ENCODE assay signal across 18 mouse cellular contexts in genomic region chr5:139572526-139572925, GRCm38 (mm10). TPM values are rescaled to one million over a fixed set of nuclear protein-coding genes. Genes with fewer than 3 reads are reported as not detected.
A peak's percentile ranks its signal among the peaks of the same experiment; 100 is the strongest.
DNase-seq lines count a peak whose midpoint lies in the region; ATAC-seq lines count a peak whose summit lies in the region.
"Had no signal": no experiment of that assay in that cellular context is flagged by ENCODE, and none has a peak within 500 bp of the region (broad histone marks: within the 10 kb centered on the region; RNA-seq: fewer than 3 reads in every experiment).

No protein-coding gene starts in this region.

- H3K9ac ChIP-seq in kidney, embryonic 16.5 days (replicated peaks; ENCODE audit: low read length): no peak overlapping the region
- no peak overlapping the region for H3K9ac ChIP-seq in midbrain, embryonic 12.5 days (replicated peaks)
- no peak overlapping the region for H3K9ac ChIP-seq in midbrain, embryonic 15.5 days
- no peak overlapping the region for H3K9ac ChIP-seq in neural tube, embryonic 11.5 days (ENCODE audit: low read length)
- H3K9ac ChIP-seq: hindbrain, embryonic 14.5 days; liver, postnatal 0 days had no signal

- H3K27me3 ChIP-seq in kidney, embryonic 16.5 days (ENCODE audit: insufficient read depth, low read length): peaks cover 3% of the 10 kb centered on the region; the same call in 1 of the 2 replicates
- H3K27me3 ChIP-seq in midbrain, embryonic 12.5 days: peaks cover 12% of the 10 kb centered on the region
- H3K27me3 ChIP-seq in midbrain, embryonic 15.5 days (replicated peaks): no peaks in the 10 kb centered on the region
- no peaks in the 10 kb centered on the region for H3K27me3 ChIP-seq in neural tube, embryonic 11.5 days (ENCODE audit: control insufficient read depth, insufficient read depth, low read length)

- H3K9me3 ChIP-seq in kidney, embryonic 16.5 days (ENCODE audit: low read length): peaks cover 9% of the 10 kb centered on the region
- peaks cover 6% of the 10 kb centered on the region; the same call in 1 of the 2 replicates for H3K9me3 ChIP-seq in midbrain, embryonic 12.5 days
- H3K9me3 ChIP-seq in midbrain, embryonic 15.5 days: no peaks in the 10 kb centered on the region
- peaks cover 3% of the 10 kb centered on the region; the same call in 1 of the 2 replicates for H3K9me3 ChIP-seq in neural tube, embryonic 11.5 days (ENCODE audit: control insufficient read depth, low read length)

- 0 out of 2 replicates have a peak, but pooled peaks cover 4% of the 10 kb centered on the region for H3K36me3 ChIP-seq in kidney, embryonic 16.5 days (ENCODE audit: insufficient read depth, low read length)
- no peaks in the 10 kb centered on the region for H3K36me3 ChIP-seq in midbrain, embryonic 12.5 days
- no peaks in the 10 kb centered on the region for H3K36me3 ChIP-seq in midbrain, embryonic 15.5 days (replicated peaks)
- no peaks in the 10 kb centered on the region for H3K36me3 ChIP-seq in neural tube, embryonic 11.5 days (ENCODE audit: control insufficient read depth, insufficient read depth, low read length)

- H3K4me3 ChIP-seq in kidney, embryonic 16.5 days (ENCODE audit: low read length): no peak overlapping the region
- H3K4me3 ChIP-seq in midbrain, embryonic 12.5 days: no peak overlapping the region
- H3K4me3 ChIP-seq in midbrain, embryonic 15.5 days: no peak overlapping the region
- H3K4me3 ChIP-seq in neural tube, embryonic 11.5 days (ENCODE audit: low read depth, low read length): no peak overlapping the region

- 0 out of 2 replicates have a peak overlapping the region, but pooled peaks have one; percentile 22 for H3K4me2 ChIP-seq in kidney, embryonic 16.5 days (replicated peaks; ENCODE audit: low read depth, low read length)
- H3K4me2 ChIP-seq in midbrain, embryonic 12.5 days (replicated peaks): no peak overlapping the region
- no peak overlapping the region for H3K4me2 ChIP-seq in midbrain, embryonic 15.5 days
- H3K4me2 ChIP-seq in neural tube, embryonic 11.5 days (ENCODE audit: low read depth): no peak overlapping the region
- H3K4me2 ChIP-seq: hindbrain, embryonic 14.5 days had no signal

- peak; percentile 86 for ATAC-seq in kidney, embryonic 16.5 days (ENCODE audit: low FRiP score, low TSS enrichment)
- ATAC-seq in midbrain, embryonic 12.5 days (ENCODE audit: low FRiP score, low read depth): peak; percentile 47; the same call in 1 of the 2 replicates
- no peak for ATAC-seq in midbrain, embryonic 15.5 days (replicated peaks)
- ATAC-seq in neural tube, embryonic 11.5 days (ENCODE audit: insufficient read depth, low FRiP score, low TSS enrichment): no peak; the same call in 1 of the 2 replicates
- ATAC-seq: intestine, embryonic 16.5 days; liver, postnatal 0 days had no signal

- H3K27ac ChIP-seq in kidney, embryonic 16.5 days (ENCODE audit: low read length): peak overlapping the region; percentile 78
- H3K27ac ChIP-seq in midbrain, embryonic 12.5 days (replicated peaks): no peak overlapping the region; the same call in 1 of the 2 replicates
- no peak overlapping the region for H3K27ac ChIP-seq in midbrain, embryonic 15.5 days
- no peak overlapping the region for H3K27ac ChIP-seq in neural tube, embryonic 11.5 days (ENCODE audit: low read depth, low read length)
- H3K27ac ChIP-seq: hindbrain, embryonic 14.5 days had no signal

- 11% methylated on average over 7 of the region's 7 CpGs for WGBS in kidney, embryonic 16.5 days
- 26% methylated on average over 7 of the region's 7 CpGs for WGBS in midbrain, embryonic 12.5 days
- 21% methylated on average over 7 of the region's 7 CpGs for WGBS in midbrain, embryonic 15.5 days
- 15% methylated on average over 7 of the region's 7 CpGs for WGBS in neural tube, embryonic 11.5 days

- H3K4me1 ChIP-seq in kidney, embryonic 16.5 days (ENCODE audit: insufficient read depth, low read length): peaks cover 25% of the 10 kb centered on the region
- peaks cover 21% of the 10 kb centered on the region for H3K4me1 ChIP-seq in midbrain, embryonic 12.5 days
- peaks cover 3% of the 10 kb centered on the region; the same call in 1 of the 2 replicates for H3K4me1 ChIP-seq in midbrain, embryonic 15.5 days
- peaks cover 11% of the 10 kb centered on the region for H3K4me1 ChIP-seq in neural tube, embryonic 11.5 days (ENCODE audit: control insufficient read depth, insufficient read depth, low read length)

- no peak for DNase-seq in kidney, postnatal 36 days
- peak; percentile 74 for DNase-seq in embryo, embryonic 10.5 days (ENCODE audit: low spot score)
- peak; percentile 31 for DNase-seq in neural tube, embryonic 11.5 days (ENCODE audit: low spot score)
- DNase-seq in layer of hippocampus, adult 9-11 months: no peak
- DNase-seq in left cerebral cortex, adult 11 months (ENCODE audit: low spot score): no peak
- DNase-seq: adrenal gland, postnatal 14 days; cerebellum, adult 8-10 months; heart, adult 11 months; liver, postnatal 0 days; right cerebral cortex, adult 18-20 months; spleen, adult 18-20 months had no signal

RNA-seq across cellular contexts. Expression of gene Uncx, which starts 29.2 kb away (rescaled TPM):
- 52.8 and 65.4 TPM in 2 replicates for polyA plus RNA-seq in kidney, embryonic 16.5 days (2015; fragmentation: Nextera tagmentation; extraction: Ambion mirVana)
- polyA plus RNA-seq in midbrain, embryonic 12.5 days (2016; fragmentation: Nextera tagmentation; extraction: Ambion mirVana): 84.9 and 90.8 TPM in 2 replicates
- polyA plus RNA-seq in midbrain, embryonic 15.5 days (2015; fragmentation: Nextera tagmentation; extraction: Ambion mirVana): 43.5 and 48.8 TPM in 2 replicates
- polyA plus RNA-seq in neural tube, embryonic 11.5 days (2014; fragmentation: Nextera tagmentation; extraction: Ambion mirVana): 44.9 and 45.2 TPM in 2 replicates
- polyA plus RNA-seq: heart, embryonic 16.5 days; intestine, embryonic 16.5 days; liver, postnatal 0 days; stomach, embryonic 16.5 days had no signal

Comparison
In these comparisons a context has a peak if more than half of its experiments do, and no peak if none do; other contexts are left out.
1. ATAC-seq: peak in kidney, embryonic 16.5 days (single experiment) and midbrain, embryonic 12.5 days (single experiment); none in midbrain, embryonic 15.5 days (single experiment) and neural tube, embryonic 11.5 days (single experiment).
2. DNase-seq: peak in embryo, embryonic 10.5 days (single experiment) and neural tube, embryonic 11.5 days (single experiment); none in kidney, postnatal 36 days (0 of 2), layer of hippocampus, adult 9-11 months (single experiment) and left cerebral cortex, adult 11 months (single experiment).